In genomic region chr14:78287906-78288800, GRCm38 (mm10) we compare ENCODE assay signal across 8 mouse cellular contexts. TPM values are rescaled to one million over a fixed set of nuclear protein-coding genes. Genes with fewer than 3 reads are reported as not detected.
DNase-seq lines count a peak whose midpoint lies in the region; ATAC-seq and TF ChIP-seq lines count a peak whose summit lies in the region.

No protein-coding gene starts in this region.

- peak; percentile 32 for DNase-seq in gastrocnemius, adult 18-20 months (ENCODE audit: low spot score)
- DNase-seq in gastrocnemius, adult 8-10 months (ENCODE audit: low spot score in 2 of 2), result no peak
- peak; percentile 41 for DNase-seq in right cerebral cortex, adult 18-20 months
- DNase-seq in right cerebral cortex, postnatal 36 days (ENCODE audit: low spot score in 2 of 2), result no peak
- DNase-seq in c-Kit-positive CD71-negative TER-119-negative erythroid progenitor cells, embryonic 14.5 days (ENCODE audit: low read depth), result peak; percentile 44
- DNase-seq in frontal cortex, postnatal 36 days (ENCODE audit: low spot score in 2 of 2), result peak; percentile 55 to 60
- peak in 1 of 3 experiments; percentile 13 for DNase-seq in liver, embryonic 14.5 days (ENCODE audit: low read depth in 3 of 3, low spot score in 3 of 3)
- peak; percentile 73 for DNase-seq in right cerebral cortex, postnatal 4 days

- peak; percentile 70 for TF ChIP-seq CTCF in liver, embryonic 14.5 days (IDR thresholded peaks at IDR 0.05; ENCODE audit: low read depth)

- no peaks in the 10 kb centered on the region for H3K9me3 ChIP-seq in liver, embryonic 14.5 days (ENCODE audit: control insufficient read depth, low read length)

- no peak overlapping the region for H3K4me3 ChIP-seq in liver, embryonic 14.5 days (ENCODE audit: insufficient read depth in 1 of 2, low read depth in 2 of 2, low read length in 2 of 2)

- no peak overlapping the region for H3K9ac ChIP-seq in liver, embryonic 14.5 days (replicated peaks)

- no peak for TF ChIP-seq EP300 in liver, embryonic 14.5 days (IDR thresholded peaks at IDR 0.05; ENCODE audit: low read depth)

- no peaks in the 10 kb centered on the region for H3K4me1 ChIP-seq in liver, embryonic 14.5 days (replicated peaks; ENCODE audit: control insufficient read depth in 2 of 2, insufficient read depth in 2 of 2, low read length in 1 of 2)

- H3K4me2 ChIP-seq in liver, embryonic 14.5 days (ENCODE audit: low read depth), result no peak overlapping the region

- WGBS in liver, embryonic 14.5 days (ENCODE audit: insufficient replicate concordance), result 41% methylated on average over 7 of the region's 7 CpGs

- ATAC-seq in liver, embryonic 14.5 days (ENCODE audit: insufficient read depth), result no peak

- no peaks in the 10 kb centered on the region for H3K36me3 ChIP-seq in liver, embryonic 14.5 days (replicated peaks; ENCODE audit: control insufficient read depth, insufficient read depth, low read depth)

- no peak overlapping the region for H3K27ac ChIP-seq in liver, embryonic 14.5 days

- H3K27me3 ChIP-seq in liver, embryonic 14.5 days (ENCODE audit: control insufficient read depth, insufficient read depth, low read length), result no peaks in the 10 kb centered on the region

RNA-seq across cellular contexts. Expression of gene Tnfsf11, which starts 19.7 kb away (rescaled TPM):
- total RNA-seq in gastrocnemius, adult 18-20 months (2021), result not detected
- not detected for total RNA-seq in gastrocnemius, adult 8-10 months (2022)
- 0.03 and 0.05 TPM in 2 replicates for polyA plus RNA-seq in liver, embryonic 14.5 days (2012; rRNA removed)
- polyA plus RNA-seq in liver, embryonic 14.5 days (2014; fragmentation: Nextera tagmentation; extraction: Ambion mirVana), result 0.06 and 0.17 TPM in 2 replicates

Comparison
In these comparisons a context has a peak if more than half of its experiments do, and no peak if none do; other contexts are left out.
1. DNase-seq: peak in gastrocnemius, adult 18-20 months (single experiment), right cerebral cortex, adult 18-20 months (single experiment), c-Kit-positive CD71-negative TER-119-negative erythroid progenitor cells, embryonic 14.5 days (single experiment), frontal cortex, postnatal 36 days (2 of 2) and right cerebral cortex, postnatal 4 days (single experiment); none in gastrocnemius, adult 8-10 months (0 of 2) and right cerebral cortex, postnatal 36 days (0 of 2).